Mouse (Mus musculus) adrenal gland, postnatal 4 days (tissue): ENCODE measurements around the gene Serpinh1. TPM values are rescaled to one million over a fixed set of nuclear protein-coding genes. Genes with fewer than 3 reads are reported as not detected.

Experiments used
- DNase-seq, 2 experiments: peaks; one replicate each; pipeline ENCODE4 v3.0.0; 2021 to 2022; ENCODE audit warnings: low spot score in 2 of 2, mixed read lengths in 2 of 2
- total RNA-seq, 2 experiments: library from RNA; stranded (reverse); gene quantifications; 2 replicates each; pipeline ENCODE4 v1.2.3; 2021

Serpinh1 gene
- total RNA-seq, 2 experiments from 2014 or later: 366 to 430 TPM

- peak; percentile 75 to 83 for DNase-seq
Measured at GRCm38 (mm10) chr7:99332774-99333480, 20.1 kb downstream of the Serpinh1 start.

- DNase-seq: no peak
Measured at GRCm38 (mm10) chr7:99330012-99330411, 23.0 kb downstream of the Serpinh1 start.

- no peak for DNase-seq
Measured at GRCm38 (mm10) chr7:99328847-99329246, 24.2 kb downstream of the Serpinh1 start.

GRCm38 (mm10) chr7:99326128-99326527 is 26.9 kb downstream of the Serpinh1 start:
- no peak for DNase-seq

GRCm38 (mm10) chr7:99324810-99325209 is 28.2 kb downstream of the Serpinh1 start:
- DNase-seq: no peak

- DNase-seq: no peak
Measured at GRCm38 (mm10) chr7:99323321-99323700, 29.7 kb downstream of the Serpinh1 start.

- DNase-seq: no peak
Measured at GRCm38 (mm10) chr7:99322691-99323320, 30.2 kb downstream of the Serpinh1 start.

GRCm38 (mm10) chr7:99320524-99320923 is 32.5 kb downstream of the Serpinh1 start:
- peak in 1 of 2 experiments; percentile 25 for DNase-seq

GRCm38 (mm10) chr7:99317475-99317874 is 35.6 kb downstream of the Serpinh1 start:
- no peak for DNase-seq

- no peak for DNase-seq
Measured at GRCm38 (mm10) chr7:99316207-99316606, 36.8 kb downstream of the Serpinh1 start.

GRCm38 (mm10) chr7:99314565-99314964 is 38.5 kb downstream of the Serpinh1 start:
- DNase-seq: no peak

- DNase-seq: no peak
Measured at GRCm38 (mm10) chr7:99313253-99313652, 39.8 kb downstream of the Serpinh1 start.

- no peak for DNase-seq
Measured at GRCm38 (mm10) chr7:99312671-99313143, 40.3 kb downstream of the Serpinh1 start.

- no peak for DNase-seq
Measured at GRCm38 (mm10) chr7:99312058-99312457, 41.0 kb downstream of the Serpinh1 start.

- DNase-seq: no peak
Measured at GRCm38 (mm10) chr7:99311433-99311832, 41.6 kb downstream of the Serpinh1 start.

- no peak for DNase-seq
Measured at GRCm38 (mm10) chr7:99306640-99307039, 46.4 kb downstream of the Serpinh1 start.

GRCm38 (mm10) chr7:99305688-99306087 is 47.4 kb downstream of the Serpinh1 start:
- DNase-seq: no peak

GRCm38 (mm10) chr7:99304949-99305372 is 48.1 kb downstream of the Serpinh1 start:
- DNase-seq: peak; percentile 56 to 75

GRCm38 (mm10) chr7:99304029-99304428 is 49.0 kb downstream of the Serpinh1 start:
- no peak for DNase-seq

GRCm38 (mm10) chr7:99300650-99301175 is 52.3 kb downstream of the Serpinh1 start:
- no peak for DNase-seq
